Mouse (Mus musculus) brain, embryonic 14.5 days (tissue): ENCODE results near the gene Slc35g2. TPM values are rescaled to one million over a fixed set of nuclear protein-coding genes. Genes with fewer than 3 reads are reported as not detected.

Experiments
- DNase-seq: peaks from one replicate; pipeline ENCODE4 v3.0.0-alpha.2; 2011; ENCODE audit warnings: low read depth
- CTCF ChIP-seq: fragments of 200-500 bp; IDR thresholded peaks from 2 replicates; pipeline ENCODE4 v1.5.1; 2012; ENCODE audit warnings: inconsistent platforms, mild to moderate bottlenecking, moderate library complexity, borderline replicate concordance; ENCODE audit not compliant: insufficient read depth, insufficient read length; ENCODE audit errors: extremely low read depth
- POLR2A ChIP-seq: fragments of 200-500 bp; IDR thresholded peaks from 2 replicates; pipeline ENCODE4 v1.6.1; 2012; ENCODE audit warnings: mild to moderate bottlenecking, inconsistent platforms, borderline replicate concordance; ENCODE audit not compliant: poor library complexity, insufficient read depth, insufficient read length, severe bottlenecking; ENCODE audit errors: extremely low read depth
- polyA plus RNA-seq: library from polyadenylated mRNA; depleted of rRNA; stranded (reverse); fragments of >200 nt; gene quantifications from 2 replicates; pipeline ENCODE4 v1.2.3, GENCODE M21; 2012; rRNA removed

Slc35g2 gene
- polyA plus RNA-seq, 1 experiment, result 7.5 TPM

DNA sequence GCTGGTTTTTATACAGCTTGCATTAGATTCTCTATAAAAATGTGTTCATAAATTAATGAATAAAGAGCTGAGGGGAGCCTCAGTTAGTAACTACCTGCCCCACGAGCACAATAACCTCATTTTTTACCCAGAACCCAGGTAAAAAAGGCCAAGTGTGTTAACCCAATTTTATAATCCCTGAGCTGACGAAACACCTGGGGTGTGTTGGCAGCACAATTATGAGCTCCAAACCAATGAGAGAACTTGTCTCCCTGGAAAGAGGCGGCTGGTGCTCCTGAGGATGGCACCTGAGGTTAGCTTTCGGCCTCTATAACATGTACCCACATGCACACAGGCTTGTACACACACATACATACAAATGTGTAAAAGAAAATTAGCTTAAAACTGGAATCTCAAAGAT is 65.4 kb downstream of the Slc35g2 start:
- no peak for DNase-seq
- TF ChIP-seq CTCF, result no peak
- no peak for TF ChIP-seq POLR2A

Other genes starting within 250 kb of the Slc35g2 start
- 2.2 and 2.4 TPM in 2 replicates for gene Il20rb, start 84.3 kb downstream of the Slc35g2 start, polyA plus RNA-seq
- 29.3 and 32.9 TPM in 2 replicates for gene Nck1, start 25.0 kb downstream of the Slc35g2 start, polyA plus RNA-seq
- gene Stag1, start 26.7 kb upstream of the Slc35g2 start, polyA plus RNA-seq, result 24.1 and 31.6 TPM in 2 replicates